Mouse (Mus musculus): ENCODE results near the gene Tmed4. TPM values are rescaled to one million over a fixed set of nuclear protein-coding genes. Genes with fewer than 3 reads are reported as not detected.

The Tmed4 gene
- 118 and 123 TPM in 2 replicates for polyA plus RNA-seq (2016; fragmentation: Nextera tagmentation; extraction: Ambion mirVana)

- H3K9me3 ChIP-seq: no peaks in the 10 kb centered on the region
- H3K4me3 ChIP-seq: peak within 1 kb of the TSS; percentile 71
- peak; percentile 97 for DNase-seq (ENCODE audit: low spot score)
- peaks cover 22% of the 10 kb centered on the region for H3K4me1 ChIP-seq
- peak within 1 kb of the TSS; percentile 88 for H3K27ac ChIP-seq (replicated peaks)
- H3K36me3 ChIP-seq (replicated peaks): peaks cover 37% of the 10 kb centered on the region
- no peaks in the 10 kb centered on the region for H3K27me3 ChIP-seq (replicated peaks; ENCODE audit: low read depth, poor library complexity, severe bottlenecking)
- WGBS: under 1% methylated on average over 39 of the region's 39 CpGs
These were observed at the start of gene Tmed4 for GRCm38 (mm10) chr11:6274387-6275093. TSS of gene Tmed4 (minus strand) at chr11:6274870.

GRCm38 (mm10) chr11:6323348-6323747, 48.7 kb upstream of the Tmed4 start:
- peaks cover 60% of the 10 kb centered on the region for H3K36me3 ChIP-seq (replicated peaks)
- H3K27ac ChIP-seq (replicated peaks): no peak overlapping the region
- WGBS: 92% methylated on average over 5 of the region's 5 CpGs
- DNase-seq (ENCODE audit: low spot score): no peak
- H3K9me3 ChIP-seq: no peaks in the 10 kb centered on the region
- no peaks in the 10 kb centered on the region for H3K4me1 ChIP-seq
- no peak overlapping the region for H3K4me3 ChIP-seq
- no peaks in the 10 kb centered on the region for H3K27me3 ChIP-seq (replicated peaks; ENCODE audit: low read depth, poor library complexity, severe bottlenecking)

GRCm38 (mm10) chr11:6322086-6322485, 47.4 kb upstream of the Tmed4 start:
- H3K27ac ChIP-seq (replicated peaks): no peak overlapping the region
- H3K9me3 ChIP-seq: no peaks in the 10 kb centered on the region
- WGBS: 94% methylated on average over 2 of the region's 2 CpGs
- DNase-seq (ENCODE audit: low spot score): no peak
- H3K4me3 ChIP-seq: no peak overlapping the region
- no peaks in the 10 kb centered on the region for H3K27me3 ChIP-seq (replicated peaks; ENCODE audit: low read depth, poor library complexity, severe bottlenecking)
- H3K36me3 ChIP-seq (replicated peaks): peaks cover 72% of the 10 kb centered on the region
- no peaks in the 10 kb centered on the region for H3K4me1 ChIP-seq

- Histone ChIP-seq H3K36me3 (replicated peaks) (peaks cover 89% of the 10 kb centered on the region), H3K9me3 (no peaks in the 10 kb centered on the region), H3K4me1 (no peaks in the 10 kb centered on the region), H3K27ac (replicated peaks) (no peak overlapping the region), H3K27me3 (replicated peaks; ENCODE audit: low read depth, poor library complexity, severe bottlenecking) (no peaks in the 10 kb centered on the region), H3K4me3 (no peak overlapping the region)
- WGBS: 84% methylated on average over 2 of the region's 2 CpGs
- DNase-seq (ENCODE audit: low spot score): no peak
These were observed 44.7 kb upstream of the Tmed4 start for GRCm38 (mm10) chr11:6319374-6319773.

GRCm38 (mm10) chr11:6318559-6318958, 43.9 kb upstream of the Tmed4 start:
- Histone ChIP-seq H3K36me3 (replicated peaks) (peaks cover 90% of the 10 kb centered on the region), H3K4me1 (no peaks in the 10 kb centered on the region)

GRCm38 (mm10) chr11:6316821-6317220, 42.2 kb upstream of the Tmed4 start:
- H3K36me3 ChIP-seq (replicated peaks): peaks cover 91% of the 10 kb centered on the region
- no peak overlapping the region for H3K4me3 ChIP-seq
- H3K9me3 ChIP-seq: no peaks in the 10 kb centered on the region
- 90% methylated on average over 11 of the region's 11 CpGs for WGBS
- DNase-seq (ENCODE audit: low spot score): no peak
- H3K27me3 ChIP-seq (replicated peaks; ENCODE audit: low read depth, poor library complexity, severe bottlenecking): no peaks in the 10 kb centered on the region
- H3K27ac ChIP-seq (replicated peaks): no peak overlapping the region
- no peaks in the 10 kb centered on the region for H3K4me1 ChIP-seq

More at GRCm38 (mm10) chr11:6318559-6318958, 43.9 kb upstream of the Tmed4 start:
- no peak overlapping the region for H3K27ac ChIP-seq (replicated peaks)
- H3K27me3 ChIP-seq (replicated peaks; ENCODE audit: low read depth, poor library complexity, severe bottlenecking): no peaks in the 10 kb centered on the region
- DNase-seq (ENCODE audit: low spot score): no peak
- H3K9me3 ChIP-seq: no peaks in the 10 kb centered on the region
- WGBS: 94% methylated on average over 5 of the region's 5 CpGs
- no peak overlapping the region for H3K4me3 ChIP-seq

GRCm38 (mm10) chr11:6313874-6314406, 39.3 kb upstream of the Tmed4 start:
- no peak overlapping the region for H3K27ac ChIP-seq (replicated peaks)
- H3K4me3 ChIP-seq: no peak overlapping the region
- H3K9me3 ChIP-seq: no peaks in the 10 kb centered on the region
- no peaks in the 10 kb centered on the region for H3K27me3 ChIP-seq (replicated peaks; ENCODE audit: low read depth, poor library complexity, severe bottlenecking)
- H3K4me1 ChIP-seq: no peaks in the 10 kb centered on the region
- 90% methylated on average over 7 of the region's 7 CpGs for WGBS
- peaks cover 94% of the 10 kb centered on the region for H3K36me3 ChIP-seq (replicated peaks)
- DNase-seq (ENCODE audit: low spot score): no peak

- H3K9me3 ChIP-seq: no peaks in the 10 kb centered on the region
- H3K27me3 ChIP-seq (replicated peaks; ENCODE audit: low read depth, poor library complexity, severe bottlenecking): no peaks in the 10 kb centered on the region
- no peak overlapping the region for H3K27ac ChIP-seq (replicated peaks)
- DNase-seq (ENCODE audit: low spot score): no peak
- H3K4me1 ChIP-seq: no peaks in the 10 kb centered on the region
- 91% methylated on average over 4 of the region's 4 CpGs for WGBS
- H3K4me3 ChIP-seq: no peak overlapping the region
- peaks cover 92% of the 10 kb centered on the region for H3K36me3 ChIP-seq (replicated peaks)
These were observed 33.5 kb upstream of the Tmed4 start for GRCm38 (mm10) chr11:6308181-6308580.

GRCm38 (mm10) chr11:6305943-6306430, 31.3 kb upstream of the Tmed4 start:
- H3K4me3 ChIP-seq: no peak overlapping the region
- H3K36me3 ChIP-seq (replicated peaks): peaks cover 93% of the 10 kb centered on the region
- H3K4me1 ChIP-seq: no peaks in the 10 kb centered on the region
- no peaks in the 10 kb centered on the region for H3K27me3 ChIP-seq (replicated peaks; ENCODE audit: low read depth, poor library complexity, severe bottlenecking)
- WGBS: 91% methylated on average over 1 of the region's 1 CpGs
- no peak overlapping the region for H3K27ac ChIP-seq (replicated peaks)
- no peaks in the 10 kb centered on the region for H3K9me3 ChIP-seq
- no peak for DNase-seq (ENCODE audit: low spot score)

- H3K36me3 ChIP-seq (replicated peaks): peaks cover 93% of the 10 kb centered on the region
- H3K9me3 ChIP-seq: no peaks in the 10 kb centered on the region
- H3K27me3 ChIP-seq (replicated peaks; ENCODE audit: low read depth, poor library complexity, severe bottlenecking): no peaks in the 10 kb centered on the region
- no peak overlapping the region for H3K4me3 ChIP-seq
- DNase-seq (ENCODE audit: low spot score): no peak
- 87% methylated on average over 2 of the region's 2 CpGs for WGBS
- H3K27ac ChIP-seq (replicated peaks): no peak overlapping the region
- H3K4me1 ChIP-seq: no peaks in the 10 kb centered on the region
These were observed 28.1 kb upstream of the Tmed4 start for GRCm38 (mm10) chr11:6302793-6303192.

GRCm38 (mm10) chr11:6299435-6299834, 24.8 kb upstream of the Tmed4 start:
- Histone ChIP-seq H3K4me1 (no peaks in the 10 kb centered on the region), H3K27me3 (replicated peaks; ENCODE audit: low read depth, poor library complexity, severe bottlenecking) (no peaks in the 10 kb centered on the region), H3K9me3 (no peaks in the 10 kb centered on the region), H3K36me3 (replicated peaks) (peaks cover 74% of the 10 kb centered on the region), H3K4me3 (no peak overlapping the region), H3K27ac (replicated peaks) (no peak overlapping the region)
- WGBS: 82% methylated on average over 2 of the region's 2 CpGs
- DNase-seq (ENCODE audit: low spot score): no peak

- no peak overlapping the region for H3K4me3 ChIP-seq
- no peaks in the 10 kb centered on the region for H3K27me3 ChIP-seq (replicated peaks; ENCODE audit: low read depth, poor library complexity, severe bottlenecking)
- DNase-seq (ENCODE audit: low spot score): no peak
- no peaks in the 10 kb centered on the region for H3K9me3 ChIP-seq
- peaks cover 46% of the 10 kb centered on the region for H3K36me3 ChIP-seq (replicated peaks)
- H3K27ac ChIP-seq (replicated peaks): no peak overlapping the region
- H3K4me1 ChIP-seq: peaks cover 10% of the 10 kb centered on the region; the same call in 1 of the 2 replicates
These were observed 21.4 kb upstream of the Tmed4 start for GRCm38 (mm10) chr11:6296077-6296476.

- Histone ChIP-seq H3K4me1 (peaks cover 14% of the 10 kb centered on the region), H3K4me3 (no peak overlapping the region), H3K27ac (replicated peaks) (no peak overlapping the region), H3K36me3 (replicated peaks) (peaks cover 31% of the 10 kb centered on the region), H3K27me3 (replicated peaks; ENCODE audit: low read depth, poor library complexity, severe bottlenecking) (peaks cover 10% of the 10 kb centered on the region; the same call in 1 of the 2 replicates), H3K9me3 (no peaks in the 10 kb centered on the region)
- no peak for DNase-seq (ENCODE audit: low spot score)
- WGBS: 92% methylated on average over 4 of the region's 4 CpGs
These were observed 20.0 kb upstream of the Tmed4 start for GRCm38 (mm10) chr11:6294632-6295031.
